Mouse (Mus musculus) hindbrain, embryonic 13.5 days (tissue): ENCODE results near the gene Sub1. TPM values are rescaled to one million over a fixed set of nuclear protein-coding genes. Genes with fewer than 3 reads are reported as not detected.
A peak's percentile ranks its signal among the peaks of the same experiment; 100 is the strongest.

Source experiments
- ATAC-seq: fragments of 200-750 bp; cut with Nextera tagmentation; 2 replicates; pipeline ENCODE4 v1.8.0; 2017; ENCODE audit warnings: moderate TSS enrichment; ENCODE audit not compliant: low FRiP score
- H3K27ac ChIP-seq: fragments of 300-500 bp; sonication (generic); 2 replicates; pipeline ENCODE4 v1.5.1; 2015; ENCODE audit warnings: inconsistent platforms, mild to moderate bottlenecking, moderate library complexity
- H3K27me3 ChIP-seq: fragments of 300-500 bp; sonication (generic); 2 replicates; pipeline ENCODE4 v1.6.1; 2015; ENCODE audit warnings: mild to moderate bottlenecking, inconsistent platforms
- H3K36me3 ChIP-seq: fragments of 300-500 bp; sonication (generic); 2 replicates; pipeline ENCODE4 v1.6.1; 2015; ENCODE audit warnings: mild to moderate bottlenecking, inconsistent platforms
- H3K4me1 ChIP-seq: fragments of 300-500 bp; sonication (generic); replicated peaks from 2 replicates; pipeline ENCODE4 v1.6.1; 2015; ENCODE audit warnings: inconsistent platforms
- H3K4me2 ChIP-seq: fragments of 300-500 bp; sonication (generic); 2 replicates; pipeline ENCODE4 v1.6.1; 2015; ENCODE audit warnings: inconsistent platforms, mild to moderate bottlenecking, moderate library complexity
- H3K4me3 ChIP-seq: fragments of 300-500 bp; sonication (generic); 2 replicates; pipeline ENCODE4 v1.5.1; 2015; ENCODE audit warnings: mild to moderate bottlenecking, inconsistent platforms
- H3K9ac ChIP-seq: fragments of 300-500 bp; sonication (generic); 2 replicates; pipeline ENCODE4 v1.6.1; 2015; ENCODE audit warnings: mild to moderate bottlenecking, inconsistent platforms
- H3K9me3 ChIP-seq: fragments of 300-500 bp; sonication (generic); 2 replicates; pipeline ENCODE4 v1.6.1; 2016; ENCODE audit warnings: inconsistent platforms
- WGBS: fragments of 180-500 bp; shearing (Covaris S2); methylation state at CpG from one replicate; pipeline ENCODE4 v1.1.7; 2015; 5-methylcytosine and 5-hydroxymethylcytosine counted together
- polyA plus RNA-seq: library from polyadenylated mRNA; unstranded; fragments of >200 nt; fragmentation: Nextera tagmentation; extraction: Ambion mirVana; gene quantifications from 2 replicates; pipeline ENCODE4 v1.2.1, GENCODE M21; 2015

Gene Sub1
- 618 and 623 TPM in 2 replicates for polyA plus RNA-seq

DNA sequence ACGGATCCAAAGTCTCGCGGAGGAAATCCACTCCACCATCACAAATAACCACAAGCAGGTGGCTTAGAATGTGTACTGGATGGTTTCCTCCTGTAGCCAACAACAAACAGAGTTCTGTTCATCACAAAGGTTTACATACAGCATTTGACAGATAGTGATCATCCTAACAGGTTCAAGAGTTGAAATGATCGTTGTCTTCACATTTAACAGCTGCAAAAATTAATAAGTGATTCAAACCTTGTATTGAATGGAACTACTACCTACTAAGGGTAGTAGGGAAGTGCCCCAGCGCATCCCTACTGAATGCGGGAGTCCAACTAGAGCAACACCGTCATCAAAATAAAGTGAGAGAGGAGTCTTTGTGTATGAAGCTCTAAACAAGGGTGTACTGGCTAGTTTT, at the start of gene Sub1:
Gene Sub1 (minus strand): TSS at position 101 of the 400 bp plus-strand sequence.
- H3K27me3 ChIP-seq = no peaks in the 10 kb centered on the region
- H3K4me3 ChIP-seq = peak within 1 kb of the TSS; percentile 99
- H3K36me3 ChIP-seq = peaks cover 11% of the 10 kb centered on the region
- WGBS = 97% methylated on average over 7 of the region's 7 CpGs
- H3K9ac ChIP-seq = peak within 1 kb of the TSS; percentile 98
- H3K4me2 ChIP-seq = peak within 1 kb of the TSS; percentile 35
- peak within 1 kb of the TSS; percentile 90 for H3K27ac ChIP-seq
- ATAC-seq = no peak
- H3K4me1 ChIP-seq = peaks cover 31% of the 10 kb centered on the region
- no peaks in the 10 kb centered on the region for H3K9me3 ChIP-seq

DNA sequence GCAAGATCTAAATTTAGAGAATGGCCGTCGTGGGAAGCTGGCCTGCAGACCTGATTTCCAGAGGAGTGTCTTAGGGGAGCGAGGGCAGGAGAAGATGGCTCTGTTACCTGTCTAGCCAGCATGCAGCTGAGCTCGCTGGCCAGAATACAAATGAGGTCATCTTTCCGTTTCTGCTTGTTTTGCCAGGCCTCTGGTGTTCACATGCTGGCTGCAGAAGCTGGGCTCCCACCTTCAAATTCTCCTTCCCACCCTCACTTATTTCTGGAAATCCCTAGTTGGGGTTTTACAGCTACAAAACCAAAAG, 43.6 kb upstream of the Sub1 start:
- Histone ChIP-seq H3K4me2 (no peak overlapping the region), H3K9me3 (no peaks in the 10 kb centered on the region), H3K4me1 (peaks cover 24% of the 10 kb centered on the region), H3K36me3 (no peaks in the 10 kb centered on the region), H3K27ac (peak overlapping the region; percentile 58), H3K9ac (no peak overlapping the region), H3K4me3 (no peak overlapping the region), H3K27me3 (no peaks in the 10 kb centered on the region)
- 62% methylated on average over 5 of the region's 5 CpGs for WGBS
- no peak for ATAC-seq

DNA sequence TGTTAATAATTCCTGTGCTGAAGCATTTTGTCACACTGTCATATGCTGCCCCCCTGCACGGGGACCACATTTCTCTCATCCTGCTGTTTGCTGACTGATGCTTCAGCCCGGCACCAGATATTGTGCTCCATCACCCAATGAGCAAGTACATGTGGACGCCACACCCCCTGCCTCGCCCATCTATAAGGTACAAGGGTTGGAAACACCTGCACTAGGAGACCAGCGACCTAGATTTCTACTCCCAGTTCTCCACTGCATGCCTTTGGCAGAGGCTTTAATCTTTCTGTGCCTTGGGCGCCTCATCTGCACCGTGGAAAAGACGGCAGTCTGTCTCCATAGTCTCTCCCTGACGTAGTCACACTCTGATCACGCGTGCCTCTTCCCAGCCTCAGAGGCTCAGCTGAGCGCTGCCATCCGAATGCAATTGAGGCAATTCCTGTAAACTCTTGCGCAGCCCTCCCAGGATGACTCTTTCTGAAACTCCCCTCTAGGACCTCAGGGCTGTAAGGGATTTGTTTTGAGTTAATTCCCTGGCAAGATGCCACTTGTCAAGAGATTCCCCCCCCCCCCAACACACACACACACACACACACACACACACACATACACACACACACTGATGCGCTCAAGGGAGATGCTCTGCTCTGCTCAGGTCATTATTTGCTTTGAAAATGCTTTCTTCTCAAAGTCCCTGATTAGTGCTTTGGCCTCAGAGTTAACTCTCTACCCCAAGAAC, 43.1 kb upstream of the Sub1 start:
- peaks cover 24% of the 10 kb centered on the region for H3K4me1 ChIP-seq
- no peak overlapping the region for H3K4me3 ChIP-seq
- no peaks in the 10 kb centered on the region for H3K27me3 ChIP-seq
- ATAC-seq = peak; percentile 84
- no peaks in the 10 kb centered on the region for H3K9me3 ChIP-seq
- WGBS = 52% methylated on average over 15 of the region's 15 CpGs
- H3K27ac ChIP-seq = peak overlapping the region; percentile 65
- 0 out of 2 replicates have a peak overlapping the region, but pooled peaks have one; percentile 11 for H3K9ac ChIP-seq
- H3K36me3 ChIP-seq = no peaks in the 10 kb centered on the region
- H3K4me2 ChIP-seq = peak overlapping the region; percentile 18

DNA sequence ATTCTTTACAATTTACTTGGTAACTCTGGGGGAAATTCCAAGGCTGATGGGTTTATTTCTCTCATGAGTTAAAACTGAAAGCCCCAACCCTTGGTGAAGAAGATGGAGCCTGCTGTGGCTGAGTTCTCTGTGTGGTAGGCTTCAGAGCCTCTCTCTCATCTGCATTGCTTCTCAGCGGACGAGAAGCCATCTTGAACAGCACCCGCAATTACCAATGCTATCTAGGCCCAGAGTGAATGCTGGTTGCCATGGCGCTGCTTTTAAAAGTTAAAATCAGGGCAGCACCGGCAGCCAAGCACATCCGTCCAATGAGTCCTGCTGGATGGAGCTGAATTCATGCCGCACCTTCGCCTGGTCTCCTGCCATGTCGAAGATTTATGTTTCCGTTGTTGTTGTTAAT, 42.5 kb upstream of the Sub1 start:
- H3K36me3 ChIP-seq = no peaks in the 10 kb centered on the region
- no peak overlapping the region for H3K4me3 ChIP-seq
- whole genome bisulfite sequencing = 47% methylated on average over 10 of the region's 10 CpGs
- peak overlapping the region; percentile 18; the same call in 1 of the 2 replicates for H3K4me2 ChIP-seq
- 0 out of 2 replicates have a peak overlapping the region, but pooled peaks have one; percentile 11 for H3K9ac ChIP-seq
- peak; percentile 75 for ATAC-seq
- H3K27ac ChIP-seq = peak overlapping the region; percentile 65
- H3K27me3 ChIP-seq = no peaks in the 10 kb centered on the region
- H3K9me3 ChIP-seq = no peaks in the 10 kb centered on the region
- peaks cover 24% of the 10 kb centered on the region for H3K4me1 ChIP-seq

DNA sequence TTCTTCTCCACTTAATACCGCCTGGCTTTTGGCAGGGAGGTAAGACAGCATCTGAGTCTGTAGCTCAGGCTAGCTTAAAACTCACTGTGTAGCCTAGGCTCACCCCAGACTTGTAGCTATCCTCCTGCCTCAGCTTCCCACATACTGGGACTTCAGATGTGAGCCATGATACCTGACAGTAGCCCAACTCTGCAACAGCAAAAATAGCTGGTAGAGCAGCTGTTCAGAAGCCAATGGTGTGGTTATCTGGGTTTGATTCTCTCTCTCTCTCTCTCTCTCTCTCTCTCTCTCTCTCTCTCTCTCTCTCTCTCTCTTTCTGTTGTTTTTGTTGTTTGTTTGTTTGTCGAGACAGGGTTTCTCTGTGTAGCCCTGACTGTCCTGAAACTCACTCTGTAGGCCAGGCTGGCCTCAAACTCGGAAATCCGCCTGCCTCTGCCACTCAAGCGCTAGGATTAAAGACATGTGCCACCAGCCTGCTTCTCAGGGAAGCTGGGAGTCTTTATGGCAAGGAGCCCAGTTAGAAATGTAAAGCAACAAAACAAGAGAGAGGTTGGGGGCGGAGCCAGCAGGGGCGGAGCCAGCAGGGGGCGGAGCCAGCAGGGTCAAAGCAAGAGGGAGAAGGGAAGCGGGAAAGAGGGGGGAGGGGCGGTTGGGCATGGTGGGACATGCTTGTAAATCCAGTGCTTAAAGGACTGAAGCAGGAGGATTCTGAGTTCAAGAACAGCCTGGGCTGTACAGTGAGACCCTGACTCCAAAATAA, 41.3 kb upstream of the Sub1 start:
- no peak overlapping the region for H3K27ac ChIP-seq
- 83% methylated on average over 10 of the region's 10 CpGs for WGBS

DNA sequence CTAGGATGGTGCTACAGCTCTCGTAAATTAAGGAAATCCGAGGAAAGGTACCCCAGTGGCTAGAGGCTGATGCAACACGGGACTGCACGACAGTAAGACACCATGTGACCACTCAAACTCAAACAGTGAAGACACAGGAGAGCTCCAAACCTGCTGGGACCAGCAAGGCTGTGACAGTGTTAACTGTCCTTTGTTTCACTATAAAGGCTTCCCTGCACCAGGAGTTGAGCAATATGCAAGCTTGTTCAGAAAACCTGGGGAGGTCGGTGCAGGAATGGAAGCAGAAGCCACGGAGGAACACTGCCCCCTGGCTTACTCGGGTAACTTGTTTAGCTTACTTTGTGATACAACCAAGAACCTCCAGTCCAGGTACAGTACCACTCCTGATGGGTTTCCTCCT, 40.4 kb upstream of the Sub1 start:
- ATAC-seq = no peak
- Histone ChIP-seq H3K9ac (no peak overlapping the region), H3K27ac (no peak overlapping the region), H3K27me3 (no peaks in the 10 kb centered on the region), H3K4me3 (no peak overlapping the region), H3K36me3 (no peaks in the 10 kb centered on the region), H3K9me3 (no peaks in the 10 kb centered on the region), H3K4me2 (no peak overlapping the region), H3K4me1 (peaks cover 24% of the 10 kb centered on the region)
- 57% methylated on average over 7 of the region's 7 CpGs for whole genome bisulfite sequencing

More for the DNA sequence above, 41.3 kb upstream of the Sub1 start:
- no peak for ATAC-seq
- H3K4me2 ChIP-seq = no peak overlapping the region
- no peaks in the 10 kb centered on the region for H3K27me3 ChIP-seq
- H3K4me3 ChIP-seq = no peak overlapping the region
- H3K36me3 ChIP-seq = no peaks in the 10 kb centered on the region
- no peaks in the 10 kb centered on the region for H3K9me3 ChIP-seq
- H3K9ac ChIP-seq = no peak overlapping the region
- peaks cover 24% of the 10 kb centered on the region for H3K4me1 ChIP-seq

DNA sequence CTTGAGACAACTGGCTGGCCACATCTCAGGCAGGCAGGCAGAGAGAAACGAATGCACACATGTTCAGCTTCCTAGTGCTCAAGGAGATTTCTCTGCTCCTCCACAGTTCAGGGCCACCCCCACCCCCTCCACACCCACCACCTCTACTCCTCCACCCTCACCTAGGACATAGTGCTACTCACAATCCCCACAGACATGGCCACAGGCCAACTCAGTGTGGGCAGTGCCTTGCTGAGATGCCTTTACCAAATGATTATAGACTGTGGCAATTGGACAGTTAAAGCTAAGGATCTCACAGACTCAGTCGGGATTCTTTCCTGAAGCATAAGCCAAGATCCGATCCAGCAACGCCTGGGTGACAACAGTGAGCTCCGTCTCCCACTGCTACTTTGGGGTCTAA, 39.9 kb upstream of the Sub1 start:
- Histone ChIP-seq H3K9ac (no peak overlapping the region), H3K4me1 (peaks cover 24% of the 10 kb centered on the region), H3K9me3 (no peaks in the 10 kb centered on the region), H3K4me2 (no peak overlapping the region), H3K27ac (no peak overlapping the region), H3K27me3 (no peaks in the 10 kb centered on the region), H3K36me3 (no peaks in the 10 kb centered on the region), H3K4me3 (no peak overlapping the region)
- 82% methylated on average over 5 of the region's 5 CpGs for WGBS
- ATAC-seq = no peak

DNA sequence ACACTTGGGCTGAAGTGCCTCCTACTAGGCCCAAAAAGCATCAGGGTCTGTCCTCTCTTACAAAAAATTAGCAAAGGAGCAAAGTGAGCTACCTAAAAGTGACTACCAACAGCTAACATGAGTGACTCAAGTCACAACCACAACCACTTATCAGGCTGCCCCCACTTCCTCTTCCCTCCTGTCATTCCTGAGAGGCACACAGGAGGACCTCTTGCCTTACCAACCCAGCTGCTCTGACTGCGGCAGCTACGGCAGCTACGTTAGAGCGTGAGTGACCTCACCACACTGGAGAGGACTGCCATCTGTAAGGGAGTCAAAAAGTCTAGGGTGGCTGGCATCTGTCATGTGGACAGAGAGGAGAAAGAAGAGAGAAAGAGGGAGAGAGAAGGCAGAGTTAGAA, 37.5 kb upstream of the Sub1 start:
- no peaks in the 10 kb centered on the region for H3K9me3 ChIP-seq
- H3K9ac ChIP-seq = no peak overlapping the region
- H3K4me1 ChIP-seq = peaks cover 11% of the 10 kb centered on the region
- no peak overlapping the region for H3K4me3 ChIP-seq
- no peak overlapping the region for H3K27ac ChIP-seq
- WGBS = 89% methylated on average over 4 of the region's 4 CpGs
- ATAC-seq = no peak
- no peaks in the 10 kb centered on the region for H3K36me3 ChIP-seq
- H3K4me2 ChIP-seq = no peak overlapping the region
- H3K27me3 ChIP-seq = no peaks in the 10 kb centered on the region

DNA sequence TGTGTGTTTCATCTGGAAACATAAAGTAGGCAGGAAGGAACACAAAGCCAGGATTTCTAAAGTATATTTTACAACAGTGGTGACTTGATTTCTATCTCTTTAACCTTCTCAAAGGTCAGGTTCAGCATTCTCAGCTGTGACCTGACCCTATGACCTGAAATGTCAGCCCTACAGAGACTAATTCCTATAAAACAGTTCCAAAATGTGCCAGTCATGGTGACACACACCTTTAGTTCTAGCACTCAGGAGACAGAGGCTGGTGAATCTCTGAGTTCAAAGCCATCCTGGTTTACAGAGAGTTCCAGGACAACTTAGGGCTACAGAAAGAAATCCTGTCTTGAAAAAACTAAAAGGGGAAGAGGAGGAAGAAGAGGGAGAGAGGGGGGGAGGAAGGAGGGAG, 36.4 kb upstream of the Sub1 start:
- H3K27ac ChIP-seq = no peak overlapping the region
- H3K4me1 ChIP-seq = 0 out of 2 replicates have a peak, but pooled peaks cover under 1% of the 10 kb centered on the region
- no peaks in the 10 kb centered on the region for H3K36me3 ChIP-seq
- ATAC-seq = no peak
- no peak overlapping the region for H3K4me2 ChIP-seq
- H3K4me3 ChIP-seq = no peak overlapping the region
- H3K9ac ChIP-seq = no peak overlapping the region
- H3K9me3 ChIP-seq = no peaks in the 10 kb centered on the region
- H3K27me3 ChIP-seq = no peaks in the 10 kb centered on the region

DNA sequence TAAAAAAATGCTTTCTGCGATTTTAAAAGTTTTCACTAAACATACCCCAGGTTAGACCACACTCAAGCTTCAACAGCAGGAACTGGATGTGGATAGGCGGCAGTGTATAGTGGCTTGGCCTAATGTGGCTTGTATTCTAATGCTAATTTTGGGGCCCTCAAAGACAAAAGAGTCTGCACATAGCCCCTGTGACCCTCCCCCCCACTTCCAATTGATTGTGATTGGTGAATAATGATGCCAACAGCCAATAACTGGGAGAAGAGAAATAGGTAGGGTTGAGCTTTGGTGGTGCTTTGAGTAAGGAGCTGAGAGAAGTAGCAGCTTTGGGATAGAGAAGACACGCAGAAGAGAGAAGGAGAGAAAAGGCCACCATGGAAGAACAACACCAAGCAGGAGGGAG, 35.7 kb upstream of the Sub1 start:
- no peaks in the 10 kb centered on the region for H3K4me1 ChIP-seq
- H3K4me3 ChIP-seq = no peak overlapping the region
- H3K4me2 ChIP-seq = no peak overlapping the region
- H3K27ac ChIP-seq = no peak overlapping the region
- no peaks in the 10 kb centered on the region for H3K27me3 ChIP-seq
- H3K36me3 ChIP-seq = no peaks in the 10 kb centered on the region
- no peaks in the 10 kb centered on the region for H3K9me3 ChIP-seq
- no peak overlapping the region for H3K9ac ChIP-seq
- WGBS = 68% methylated on average over 3 of the region's 3 CpGs
- no peak for ATAC-seq

DNA sequence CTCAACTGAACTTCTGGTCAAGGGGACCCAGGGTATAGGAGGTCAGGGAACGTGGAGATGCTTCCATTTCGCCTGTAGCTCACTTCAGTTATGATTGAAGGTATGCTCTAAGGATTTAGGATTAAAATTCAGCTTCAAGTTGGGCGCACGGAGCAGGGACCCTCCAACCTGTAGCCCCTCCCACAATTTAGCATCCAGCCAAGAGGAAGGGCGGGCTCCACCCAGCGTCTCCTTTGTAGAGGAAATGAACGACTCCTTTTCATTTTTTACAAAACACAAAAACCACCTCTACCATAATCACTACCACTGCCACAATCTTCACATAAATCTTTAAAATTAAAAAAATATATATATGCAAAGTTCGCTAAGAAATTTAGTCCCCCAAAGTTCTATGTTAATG, 35.1 kb upstream of the Sub1 start:
- H3K27me3 ChIP-seq = no peaks in the 10 kb centered on the region
- H3K9me3 ChIP-seq = no peaks in the 10 kb centered on the region
- 92% methylated on average over 8 of the region's 8 CpGs for WGBS
- H3K27ac ChIP-seq = no peak overlapping the region
- H3K9ac ChIP-seq = no peak overlapping the region
- H3K4me1 ChIP-seq = no peaks in the 10 kb centered on the region
- ATAC-seq = no peak
- no peak overlapping the region for H3K4me3 ChIP-seq
- no peak overlapping the region for H3K4me2 ChIP-seq
- no peaks in the 10 kb centered on the region for H3K36me3 ChIP-seq

DNA sequence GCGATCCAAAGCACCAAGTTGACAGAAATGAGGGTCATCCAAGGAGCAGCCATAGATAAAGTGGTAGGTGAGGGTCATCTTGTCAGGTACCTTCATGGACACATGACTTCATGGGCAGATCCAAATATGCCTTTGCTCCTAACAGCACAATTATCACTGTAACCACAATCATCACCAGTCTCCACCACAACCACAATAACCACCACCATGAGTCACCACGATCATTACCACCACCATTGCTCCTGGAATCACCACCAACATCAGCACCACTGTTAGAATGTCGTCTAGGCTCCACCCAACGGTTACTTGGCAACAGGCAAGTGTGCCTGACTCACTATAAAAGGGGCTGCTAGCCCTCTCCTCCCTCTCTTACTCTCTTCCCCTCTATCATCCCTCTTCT, 33.4 kb upstream of the Sub1 start:
- Histone ChIP-seq H3K36me3 (no peaks in the 10 kb centered on the region), H3K9ac (no peak overlapping the region), H3K4me1 (no peaks in the 10 kb centered on the region; the same call in 1 of the 2 replicates), H3K27ac (no peak overlapping the region), H3K27me3 (no peaks in the 10 kb centered on the region), H3K4me3 (no peak overlapping the region), H3K9me3 (no peaks in the 10 kb centered on the region), H3K4me2 (no peak overlapping the region)
- WGBS = 68% methylated on average over 4 of the region's 4 CpGs
- ATAC-seq = no peak

DNA sequence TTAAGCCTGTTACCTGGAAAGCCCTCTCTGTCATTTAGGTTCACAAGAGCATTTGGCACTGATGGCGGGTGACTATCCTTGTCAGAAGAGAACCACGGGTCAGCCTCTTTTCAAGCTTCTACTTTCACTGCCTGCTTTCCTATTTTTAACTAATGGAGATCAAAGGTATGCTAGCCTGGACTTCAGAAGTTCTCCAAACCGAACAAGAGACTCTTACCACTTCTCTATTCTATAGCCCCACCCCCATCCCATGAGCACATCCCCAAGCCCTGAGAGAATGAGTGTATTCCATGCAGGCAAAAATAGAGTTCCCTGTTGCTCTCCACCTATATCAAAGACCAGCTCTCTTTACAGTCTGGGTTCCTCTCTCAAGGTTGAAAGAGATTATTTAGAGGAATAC, 31.0 kb upstream of the Sub1 start:
- no peak for ATAC-seq
- WGBS = 88% methylated on average over 3 of the region's 3 CpGs
- no peaks in the 10 kb centered on the region for H3K27me3 ChIP-seq

More for the DNA sequence above, 31.0 kb upstream of the Sub1 start:
- no peak overlapping the region for H3K4me2 ChIP-seq
- H3K27ac ChIP-seq = no peak overlapping the region
- no peak overlapping the region for H3K4me3 ChIP-seq
- H3K9ac ChIP-seq = no peak overlapping the region
- no peaks in the 10 kb centered on the region for H3K36me3 ChIP-seq
- no peaks in the 10 kb centered on the region for H3K9me3 ChIP-seq
- H3K4me1 ChIP-seq = no peaks in the 10 kb centered on the region; the same call in 1 of the 2 replicates
